Mouse (Mus musculus): ENCODE data around the gene Gpc6.

Gpc6 gene

GRCm38 (mm10) chr14:116947461-116947860 is 22.3 kb downstream of the Gpc6 start:
- in situ Hi-C loops (cut with MboI; ENCODE audit: low sequenced_read_pairs) = no loop called here

DNA sequence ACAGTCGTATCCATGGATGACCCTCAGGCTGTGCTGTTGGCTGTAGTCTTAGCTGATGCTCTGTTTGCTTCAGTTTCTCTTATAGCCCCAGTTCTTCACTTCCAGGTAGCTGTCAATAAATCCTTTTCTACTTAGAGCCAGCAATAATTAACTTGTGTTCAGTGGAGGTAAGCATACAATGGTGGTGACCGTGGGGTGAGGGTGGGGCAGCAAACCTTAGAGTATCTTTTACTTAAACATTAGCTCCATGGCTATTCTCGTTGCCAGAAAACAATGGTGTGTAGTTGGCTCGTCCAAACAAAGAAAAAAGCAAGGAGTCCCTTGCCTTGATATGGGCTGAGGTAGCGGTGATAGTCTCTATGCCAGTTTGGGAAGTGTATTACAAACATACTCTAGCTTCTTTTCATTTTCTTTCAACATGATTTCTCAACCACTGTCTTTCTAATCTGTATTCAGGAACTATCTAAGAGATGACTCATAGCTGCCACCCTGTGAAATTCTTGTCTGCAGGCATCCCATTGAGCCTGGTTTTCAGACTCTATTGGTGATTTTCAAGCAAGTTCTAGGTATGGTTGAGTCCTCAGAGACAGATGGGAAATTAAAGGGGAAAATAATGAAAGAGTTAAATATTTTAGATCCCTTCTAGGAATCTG is 22.9 kb downstream of the Gpc6 start:
- in situ Hi-C loops (cut with MboI; ENCODE audit: low sequenced_read_pairs) = no loop called here

DNA sequence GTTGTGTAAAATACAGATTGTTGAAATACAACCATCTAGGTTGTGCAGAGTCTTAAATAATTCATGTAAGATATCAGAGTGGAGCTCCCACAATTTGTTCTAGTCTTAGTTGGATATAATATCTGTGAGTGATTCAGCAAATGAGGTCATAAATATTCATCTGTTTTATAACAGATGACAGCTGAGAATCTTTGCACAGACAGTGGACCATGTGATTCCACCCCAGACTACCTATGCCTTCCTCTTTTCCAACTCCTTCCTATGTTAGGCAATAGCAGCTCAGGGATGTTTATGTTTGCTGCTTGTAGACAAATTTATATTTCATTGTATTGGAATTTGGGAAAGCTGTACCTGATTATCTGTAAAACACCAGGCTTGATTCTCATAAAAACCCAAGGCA is 32.0 kb downstream of the Gpc6 start:
- in situ Hi-C loops (cut with MboI; ENCODE audit: low sequenced_read_pairs) = no loop called here

DNA sequence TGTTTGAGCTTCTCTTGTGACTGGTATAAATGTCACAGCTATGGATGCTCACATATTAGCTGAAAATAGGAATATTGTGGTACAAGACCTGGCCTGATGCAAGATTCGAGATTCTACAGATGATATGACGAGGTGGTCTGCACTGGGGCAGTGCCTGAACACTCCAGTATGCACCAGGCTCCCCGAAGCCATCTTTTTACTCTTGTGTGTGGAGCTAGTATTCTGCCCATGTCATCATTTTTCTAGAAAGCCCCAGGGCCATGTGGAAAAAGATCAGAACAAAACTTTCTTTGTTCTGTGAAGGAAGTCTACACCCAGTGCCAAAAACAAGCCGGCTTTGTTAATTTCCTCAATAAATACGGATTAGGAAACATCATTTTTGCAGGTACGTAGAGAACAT is 39.7 kb downstream of the Gpc6 start:
- in situ Hi-C loops (cut with MboI; ENCODE audit: low sequenced_read_pairs) = no loop called here

- in situ Hi-C loops (cut with MboI; ENCODE audit: low sequenced_read_pairs) = no loop called here
These were observed 49.6 kb downstream of the Gpc6 start for GRCm38 (mm10) chr14:116974708-116975107.

- in situ Hi-C loops (cut with MboI; ENCODE audit: low sequenced_read_pairs) = no loop called here
These were observed 50.1 kb downstream of the Gpc6 start for GRCm38 (mm10) chr14:116975224-116975623.

- in situ Hi-C loops (cut with MboI; ENCODE audit: low sequenced_read_pairs) = no loop called here
These were observed 52.1 kb downstream of the Gpc6 start for GRCm38 (mm10) chr14:116977259-116977658.

DNA sequence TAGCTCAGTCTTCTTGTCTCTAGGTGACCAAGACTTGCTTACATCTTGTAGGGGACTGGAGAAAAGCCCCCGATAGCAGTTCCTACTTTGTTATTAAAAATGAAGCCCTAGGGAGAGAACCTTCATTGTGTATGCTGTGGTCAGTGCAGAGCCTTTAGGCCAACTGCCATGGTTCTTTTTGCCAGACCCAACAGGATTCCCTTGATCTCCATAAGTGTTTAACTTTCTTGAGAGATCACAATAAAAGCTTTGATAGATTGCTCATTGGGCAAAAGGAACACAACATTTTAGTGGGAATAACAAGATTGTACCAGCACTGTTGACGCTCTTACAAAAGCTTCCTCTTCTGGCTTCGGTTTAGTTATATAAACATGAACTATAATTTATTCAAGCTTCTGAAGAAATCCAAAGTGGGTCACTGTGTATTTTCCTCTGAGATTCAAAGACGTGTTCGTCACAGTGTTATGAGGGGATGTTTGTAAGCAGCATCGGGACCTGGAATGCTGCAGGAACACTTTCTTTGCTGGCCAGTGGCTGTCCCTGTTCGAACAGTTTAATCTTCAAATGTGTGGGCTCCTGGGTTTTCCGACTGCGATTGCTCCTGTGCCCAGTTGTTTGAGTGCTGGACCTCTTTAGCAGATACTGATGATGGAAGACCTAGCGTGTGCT is 54.7 kb downstream of the Gpc6 start:
- in situ Hi-C loops (cut with MboI; ENCODE audit: low sequenced_read_pairs) = no loop called here

DNA sequence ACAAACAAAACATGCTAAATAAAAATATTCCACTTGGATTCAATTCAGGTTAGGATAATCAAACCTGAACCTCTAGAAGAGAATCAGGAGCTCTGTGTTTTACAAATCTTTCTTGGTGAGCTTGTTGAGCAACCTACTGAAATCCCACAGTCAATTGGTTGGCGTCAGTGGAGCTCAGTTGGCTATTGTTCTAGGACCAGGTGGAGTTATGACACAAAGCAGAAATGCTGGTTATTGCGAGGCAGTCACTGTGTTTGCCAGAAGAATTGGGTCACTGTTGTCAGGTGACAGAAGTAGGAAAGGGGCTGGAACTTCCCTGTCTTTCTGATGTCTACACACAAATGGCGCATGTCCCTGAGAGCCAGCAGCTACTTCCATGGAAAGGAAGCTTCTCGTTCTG is 56.6 kb downstream of the Gpc6 start:
- in situ Hi-C loops (cut with MboI; ENCODE audit: low sequenced_read_pairs) = no loop called here

DNA sequence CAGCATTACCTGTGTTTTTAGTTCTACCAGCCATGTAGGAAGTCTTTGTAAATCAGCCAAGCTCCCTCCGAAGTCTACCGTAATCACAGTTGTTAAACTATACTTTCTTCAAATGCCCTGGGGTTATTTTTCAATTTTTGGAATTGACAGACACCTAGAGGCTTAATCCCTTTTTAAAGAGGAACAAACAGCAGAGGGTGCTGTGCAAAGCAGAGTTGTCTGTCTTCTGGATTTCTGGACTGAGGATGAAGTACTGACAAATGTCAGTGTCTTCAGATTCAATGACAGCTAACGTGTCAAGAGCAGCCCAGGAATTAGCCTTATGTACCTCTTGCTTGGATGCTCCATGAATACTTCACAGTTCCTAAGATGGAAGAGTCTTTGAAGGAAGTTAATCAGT is 62.2 kb downstream of the Gpc6 start:
- in situ Hi-C loops (cut with MboI; ENCODE audit: low sequenced_read_pairs) = no loop called here

DNA sequence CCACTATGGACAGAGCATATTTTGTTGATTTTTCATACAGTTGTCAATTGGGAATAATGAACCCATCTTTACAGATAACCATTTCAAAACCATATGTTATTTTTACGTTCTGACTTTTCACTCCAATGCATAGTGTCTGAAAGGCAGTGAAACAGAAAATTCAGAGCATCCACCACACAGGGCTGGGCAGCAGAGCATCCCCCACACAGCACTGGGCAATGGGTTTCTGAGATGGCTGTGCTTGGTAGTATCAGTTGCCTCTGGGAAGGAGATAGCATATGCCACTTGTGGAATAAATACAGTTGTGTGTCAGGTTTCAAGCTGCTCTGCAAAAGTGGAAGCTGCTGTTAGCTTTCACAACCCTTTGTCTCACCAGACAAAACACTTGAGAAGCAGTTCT is 75.3 kb downstream of the Gpc6 start:
- in situ Hi-C loops (cut with MboI; ENCODE audit: low sequenced_read_pairs) = no loop called here

- in situ Hi-C loops (cut with MboI; ENCODE audit: low sequenced_read_pairs) = no loop called here
These were observed 77.2 kb downstream of the Gpc6 start for GRCm38 (mm10) chr14:117002313-117002712.

GRCm38 (mm10) chr14:117008781-117009180 is 83.7 kb downstream of the Gpc6 start:
- in situ Hi-C loops (cut with MboI; ENCODE audit: low sequenced_read_pairs) = no loop called here

GRCm38 (mm10) chr14:117012969-117013368 is 87.9 kb downstream of the Gpc6 start:
- in situ Hi-C loops (cut with MboI; ENCODE audit: low sequenced_read_pairs) = no loop called here

DNA sequence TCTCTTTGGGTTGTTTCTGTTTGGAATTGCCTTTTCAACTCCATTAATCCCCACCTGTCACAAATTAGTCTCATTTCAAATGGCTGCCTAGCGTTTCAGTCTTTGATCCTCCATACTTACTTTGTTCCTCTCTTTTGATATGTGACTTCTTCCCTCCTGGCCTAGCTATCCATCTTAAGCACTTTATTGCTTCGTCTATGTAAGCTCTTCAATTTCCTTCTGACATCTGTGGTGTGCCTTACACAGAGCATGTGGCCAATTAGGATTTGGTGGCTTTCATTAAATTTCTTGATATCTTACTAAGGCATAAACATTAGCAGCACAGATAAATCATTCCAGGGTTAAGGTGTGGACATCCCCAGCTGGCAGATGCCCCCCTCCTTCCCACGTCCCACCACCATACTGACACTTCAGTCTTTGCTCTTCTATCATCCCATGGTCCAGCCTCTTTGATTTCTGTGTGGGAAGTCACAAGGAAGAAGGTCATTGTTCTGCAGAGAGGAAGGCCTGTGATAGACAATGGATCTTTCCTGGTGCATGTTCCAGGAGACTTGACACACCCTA is 88.5 kb downstream of the Gpc6 start:
- in situ Hi-C loops (cut with MboI; ENCODE audit: low sequenced_read_pairs) = no loop called here

DNA sequence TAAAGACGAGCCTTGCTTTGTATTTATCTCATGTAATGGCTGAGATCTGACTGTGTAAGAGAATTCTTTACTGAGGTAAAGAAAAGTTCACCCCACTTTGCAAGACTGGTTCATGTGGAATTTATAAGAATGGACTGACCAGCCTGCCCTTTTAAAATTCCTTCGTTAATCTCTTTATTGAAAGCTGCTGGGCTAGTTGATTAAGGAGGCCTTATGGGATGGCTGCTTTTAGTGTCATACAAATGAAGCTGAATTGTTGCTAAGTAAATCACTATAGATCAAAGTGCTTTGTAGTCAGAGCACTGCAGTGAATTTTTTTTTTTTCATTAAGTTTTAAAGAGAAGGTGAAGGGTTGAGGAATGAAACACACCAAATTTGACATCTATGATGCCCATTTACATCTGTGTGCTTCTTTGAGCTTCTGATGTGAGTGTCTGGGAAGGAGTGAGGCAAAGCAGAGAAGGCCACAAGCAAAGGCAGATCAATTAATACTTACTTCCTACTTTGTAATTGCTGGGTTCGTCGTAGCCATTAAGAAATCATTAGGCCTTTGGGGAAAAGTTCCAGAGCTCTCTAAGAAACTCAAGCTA is 90.3 kb downstream of the Gpc6 start:
- in situ Hi-C loops (cut with MboI; ENCODE audit: low sequenced_read_pairs) = no loop called here

DNA sequence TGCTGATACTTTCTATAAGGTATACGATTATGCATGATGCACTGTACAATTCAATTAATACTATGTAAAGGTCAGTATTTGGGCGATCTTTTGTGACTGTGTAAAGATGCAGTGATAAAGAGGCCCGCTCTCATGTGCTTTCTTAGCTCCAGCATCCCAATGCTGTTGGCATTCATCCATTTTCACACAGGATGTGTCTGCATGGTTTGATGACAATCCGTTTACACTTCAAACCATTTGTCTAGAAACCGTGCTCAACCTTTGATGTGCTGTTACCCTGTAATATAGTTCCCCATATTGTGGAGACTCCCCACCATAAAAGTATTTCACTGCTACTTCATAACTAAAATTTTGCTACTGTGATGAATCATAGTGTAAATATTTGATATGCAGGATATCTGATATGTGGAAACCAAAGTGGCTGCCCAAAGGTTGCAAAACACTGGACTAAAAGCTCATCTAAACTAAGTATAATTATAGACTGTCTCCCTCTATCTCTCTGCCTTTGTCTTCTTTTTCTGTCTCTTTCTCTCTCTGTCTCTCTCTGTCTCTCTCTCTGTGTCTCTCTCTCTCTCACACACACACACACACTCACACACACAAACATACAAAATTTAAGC is 97.2 kb downstream of the Gpc6 start:
- in situ Hi-C loops (cut with MboI; ENCODE audit: low sequenced_read_pairs) = no loop called here

- in situ Hi-C loops (cut with MboI; ENCODE audit: low sequenced_read_pairs) = no loop called here
These were observed 109.0 kb downstream of the Gpc6 start for GRCm38 (mm10) chr14:117034146-117034545.

- in situ Hi-C loops (cut with MboI; ENCODE audit: low sequenced_read_pairs) = no loop called here
These were observed 115.9 kb downstream of the Gpc6 start for GRCm38 (mm10) chr14:117041017-117041416.

- in situ Hi-C loops (cut with MboI; ENCODE audit: low sequenced_read_pairs) = no loop called here
These were observed 123.8 kb downstream of the Gpc6 start for GRCm38 (mm10) chr14:117048951-117049350.

- in situ Hi-C loops (cut with MboI; ENCODE audit: low sequenced_read_pairs) = no loop called here
These were observed 125.8 kb downstream of the Gpc6 start for GRCm38 (mm10) chr14:117050877-117051276.

GRCm38 (mm10) chr14:117053361-117053760 is 128.2 kb downstream of the Gpc6 start:
- in situ Hi-C loops (cut with MboI; ENCODE audit: low sequenced_read_pairs) = no loop called here
